Mouse (Mus musculus): ENCODE measurements around the gene Gm6169.
"Not testable (repeated sequence)": the region's sequence is repeated elsewhere in the genome, so short reads cannot be mapped to it uniquely, and the experiment has no call there.

The Gm6169 gene

GRCm38 (mm10) chr13:97099187-97099852 lies at the start of gene Gm6169:
Gene Gm6169 (minus strand): TSS chr13:97099237.
- peak; percentile 44 for DNase-seq (ENCODE audit: low spot score)

GRCm38 (mm10) chr13:97145834-97146233 lies 46.8 kb upstream of the Gm6169 start:
- peak; percentile 66 for DNase-seq (ENCODE audit: low spot score)

GRCm38 (mm10) chr13:97142321-97142720 lies 43.3 kb upstream of the Gm6169 start:
- no peak for DNase-seq (ENCODE audit: low spot score)

GRCm38 (mm10) chr13:97138404-97138931 lies 39.4 kb upstream of the Gm6169 start:
- DNase-seq (ENCODE audit: low spot score) = not testable (repeated sequence)

GRCm38 (mm10) chr13:97137466-97138400 lies 38.7 kb upstream of the Gm6169 start, which contains the start of the genes Gfm2 and Nsa2:
Gene Gfm2 (plus strand): TSS chr13:97137937.
Gene Nsa2 (minus strand): TSS chr13:97137937.
- DNase-seq (ENCODE audit: low spot score) = peak; percentile 92

GRCm38 (mm10) chr13:97130413-97130812 lies 31.4 kb upstream of the Gm6169 start:
- DNase-seq (ENCODE audit: low spot score) = not testable (repeated sequence)

GRCm38 (mm10) chr13:97129654-97130053 lies 30.6 kb upstream of the Gm6169 start:
- DNase-seq (ENCODE audit: low spot score) = not testable (repeated sequence)

GRCm38 (mm10) chr13:97121341-97121740 lies 22.3 kb upstream of the Gm6169 start:
- DNase-seq (ENCODE audit: low spot score) = no peak

- no peak for DNase-seq (ENCODE audit: low spot score)
Observed at GRCm38 (mm10) chr13:97109046-97109445, 10.0 kb upstream of the Gm6169 start.

GRCm38 (mm10) chr13:97107721-97108120 lies 8.7 kb upstream of the Gm6169 start:
- not testable (repeated sequence) for DNase-seq (ENCODE audit: low spot score)

GRCm38 (mm10) chr13:97104996-97105395 lies 6.0 kb upstream of the Gm6169 start:
- DNase-seq (ENCODE audit: low spot score) = no peak

- DNase-seq (ENCODE audit: low spot score) = no peak
Observed at GRCm38 (mm10) chr13:97095726-97096125, 3.3 kb downstream of the Gm6169 start.

GRCm38 (mm10) chr13:97088183-97088582 lies 10.9 kb downstream of the Gm6169 start:
- DNase-seq (ENCODE audit: low spot score) = no peak

- no peak for DNase-seq (ENCODE audit: low spot score)
Observed at GRCm38 (mm10) chr13:97087421-97087820, 11.6 kb downstream of the Gm6169 start.

GRCm38 (mm10) chr13:97086316-97086715 lies 12.7 kb downstream of the Gm6169 start:
- DNase-seq (ENCODE audit: low spot score) = no peak

GRCm38 (mm10) chr13:97082432-97082831 lies 16.6 kb downstream of the Gm6169 start:
- DNase-seq (ENCODE audit: low spot score) = no peak

- no peak for DNase-seq (ENCODE audit: low spot score)
Observed at GRCm38 (mm10) chr13:97080615-97081014, 18.4 kb downstream of the Gm6169 start.

GRCm38 (mm10) chr13:97080201-97080600 lies 18.8 kb downstream of the Gm6169 start:
- DNase-seq (ENCODE audit: low spot score) = no peak

- no peak for DNase-seq (ENCODE audit: low spot score)
Observed at GRCm38 (mm10) chr13:97077556-97077955, 21.5 kb downstream of the Gm6169 start.

GRCm38 (mm10) chr13:97073497-97073896 lies 25.5 kb downstream of the Gm6169 start:
- no peak for DNase-seq (ENCODE audit: low spot score)

GRCm38 (mm10) chr13:97071626-97072241 lies 27.3 kb downstream of the Gm6169 start:
- no peak for DNase-seq (ENCODE audit: low spot score)
